Comparison of ENCODE assay signal across 17 mouse cellular contexts in the genomic region with DNA sequence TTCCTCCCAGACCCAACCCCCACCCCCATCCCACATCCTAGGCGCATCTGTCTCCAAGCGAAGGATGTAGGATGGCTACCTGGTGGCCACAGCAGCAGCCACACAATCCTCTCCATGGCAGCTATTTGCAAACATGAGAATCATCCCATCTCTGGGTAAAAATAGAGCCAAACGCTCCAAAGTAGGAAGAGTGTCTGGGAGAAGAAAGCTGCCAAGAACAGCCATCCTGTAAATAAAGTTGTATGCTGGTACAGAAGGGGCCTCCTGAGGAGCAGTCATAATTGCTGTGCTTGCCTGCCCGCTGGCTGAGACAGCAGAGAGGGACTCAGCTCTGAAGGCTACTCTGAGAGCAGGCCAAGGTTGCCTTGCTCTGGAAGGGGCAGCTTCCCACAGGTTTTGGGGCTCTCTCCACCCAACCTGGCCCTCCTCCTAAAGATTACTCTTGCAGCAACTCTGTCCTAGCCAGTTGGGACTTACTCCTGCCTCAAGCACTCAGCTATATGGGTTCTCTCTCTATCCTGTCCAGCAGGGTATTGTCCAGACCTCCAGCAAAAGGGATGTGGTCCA. TPM values are rescaled to one million over a fixed set of nuclear protein-coding genes. Genes with fewer than 3 reads are reported as not detected.
A peak's percentile ranks its signal among the peaks of the same experiment; 100 is the strongest.
DNase-seq lines count a peak whose midpoint lies in the region; ATAC-seq lines count a peak whose summit lies in the region.
"Had no signal": no experiment of that assay in that cellular context is flagged by ENCODE, and none has a peak within 500 bp of the region (broad histone marks: within the 10 kb centered on the region; RNA-seq: fewer than 3 reads in every experiment).

No protein-coding gene starts in this region.

- no peak overlapping the region for H3K9ac ChIP-seq in embryonic facial prominence, embryonic 13.5 days
- H3K9ac ChIP-seq: neural tube, embryonic 15.5 days had no signal

- no peaks in the 10 kb centered on the region for H3K9me3 ChIP-seq in embryonic facial prominence, embryonic 13.5 days
- no peaks in the 10 kb centered on the region for H3K9me3 ChIP-seq in embryonic facial prominence, embryonic 10.5 days
- H3K9me3 ChIP-seq: forebrain, embryonic 10.5 days; midbrain, embryonic 10.5 days; neural tube, embryonic 15.5 days had no signal

- H3K4me1 ChIP-seq in embryonic facial prominence, embryonic 13.5 days, result peaks cover 5% of the 10 kb centered on the region; the same call in 1 of the 2 replicates
- H3K4me1 ChIP-seq in embryonic facial prominence, embryonic 10.5 days, result 0 out of 2 replicates have a peak, but pooled peaks cover 8% of the 10 kb centered on the region
- H3K4me1 ChIP-seq: neural tube, embryonic 15.5 days had no signal

- H3K36me3 ChIP-seq in embryonic facial prominence, embryonic 13.5 days, result no peaks in the 10 kb centered on the region
- H3K36me3 ChIP-seq in embryonic facial prominence, embryonic 10.5 days (replicated peaks), result no peaks in the 10 kb centered on the region
- H3K36me3 ChIP-seq: forebrain, embryonic 10.5 days; midbrain, embryonic 10.5 days; neural tube, embryonic 15.5 days had no signal

- WGBS in embryonic facial prominence, embryonic 13.5 days, result 87% methylated on average over 4 of the region's 4 CpGs
- WGBS in embryonic facial prominence, embryonic 10.5 days, result 86% methylated on average over 4 of the region's 4 CpGs

- ATAC-seq in embryonic facial prominence, embryonic 13.5 days (ENCODE audit: insufficient number of reproducible peaks, insufficient read depth, low FRiP score, low TSS enrichment, low read depth), result 0 out of 2 replicates have a peak, but pooled peaks have one; percentile 32
- peak; percentile 47; the same call in 1 of the 2 replicates for ATAC-seq in granulocyte monocyte progenitor cell, adult 5-6 weeks (replicated peaks; ENCODE audit: poor library complexity, severe bottlenecking)
- ATAC-seq: forebrain, embryonic 16.5 days; hindbrain, embryonic 16.5 days; intestine, postnatal 0 days had no signal

- H3K27me3 ChIP-seq in embryonic facial prominence, embryonic 13.5 days, result no peaks in the 10 kb centered on the region
- H3K27me3 ChIP-seq in embryonic facial prominence, embryonic 10.5 days (replicated peaks; ENCODE audit: low read depth, poor library complexity, severe bottlenecking), result no peaks in the 10 kb centered on the region
- H3K27me3 ChIP-seq: neural tube, embryonic 15.5 days had no signal

- no peak for DNase-seq in embryonic facial prominence, embryonic 10.5 days (ENCODE audit: low spot score)
- DNase-seq in lung, postnatal 10 days, result peak; percentile 35
- DNase-seq in lung, postnatal 14 days, result no peak
- DNase-seq in telencephalon, adult 2 months (ENCODE audit: low read depth, low spot score), result peak; percentile 55
- DNase-seq in kidney, postnatal 4 days, result no peak
- DNase-seq: cerebellum, adult 2 months; gastrocnemius, postnatal 36 days; kidney, postnatal 25 days; thymus, postnatal 14 days had no signal

- no peak overlapping the region for H3K4me3 ChIP-seq in embryonic facial prominence, embryonic 13.5 days
- no peak overlapping the region for H3K4me3 ChIP-seq in embryonic facial prominence, embryonic 10.5 days
- H3K4me3 ChIP-seq: forebrain, embryonic 10.5 days; midbrain, embryonic 10.5 days; neural tube, embryonic 15.5 days had no signal

- H3K27ac ChIP-seq in embryonic facial prominence, embryonic 13.5 days, result no peak overlapping the region
- no peak overlapping the region for H3K27ac ChIP-seq in embryonic facial prominence, embryonic 10.5 days (replicated peaks)
- H3K27ac ChIP-seq: forebrain, embryonic 10.5 days; midbrain, embryonic 10.5 days; neural tube, embryonic 15.5 days had no signal

- no peak overlapping the region for H3K4me2 ChIP-seq in embryonic facial prominence, embryonic 13.5 days
- H3K4me2 ChIP-seq: neural tube, embryonic 15.5 days had no signal

RNA-seq across cellular contexts. Expression of gene B3gnt2, which starts 33.2 kb away (rescaled TPM):
- 7.0 and 8.5 TPM in 2 replicates for polyA plus RNA-seq in embryonic facial prominence, embryonic 13.5 days (2015; fragmentation: Nextera tagmentation; extraction: Ambion mirVana)
- polyA plus RNA-seq in embryonic facial prominence, embryonic 10.5 days (2016; fragmentation: Nextera tagmentation; extraction: Ambion mirVana), result 2.4 and 3.4 TPM in 2 replicates
- 8.6 and 12.3 TPM in 2 replicates for total RNA-seq in granulocyte monocyte progenitor cell, adult 5-6 weeks (2014; fragmentation: Nextera tagmentation)
- total RNA-seq in granulocyte monocyte progenitor cell, adult 5-6 weeks (2017), result 10.6 and 41.3 TPM in 2 replicates

Comparison
In these comparisons a context has a peak if more than half of its experiments do, and no peak if none do; other contexts are left out.
1. DNase-seq: peak in lung, postnatal 10 days (single experiment) and telencephalon, adult 2 months (single experiment); none in embryonic facial prominence, embryonic 10.5 days (single experiment), lung, postnatal 14 days (single experiment) and kidney, postnatal 4 days (0 of 2).